Mouse (Mus musculus): ENCODE data around the gene Zfhx3. TPM values are rescaled to one million over a fixed set of nuclear protein-coding genes. Genes with fewer than 3 reads are reported as not detected.

Gene Zfhx3
- polyA plus RNA-seq, 1 experiment from 2014 or later = 19.8 TPM

DNA sequence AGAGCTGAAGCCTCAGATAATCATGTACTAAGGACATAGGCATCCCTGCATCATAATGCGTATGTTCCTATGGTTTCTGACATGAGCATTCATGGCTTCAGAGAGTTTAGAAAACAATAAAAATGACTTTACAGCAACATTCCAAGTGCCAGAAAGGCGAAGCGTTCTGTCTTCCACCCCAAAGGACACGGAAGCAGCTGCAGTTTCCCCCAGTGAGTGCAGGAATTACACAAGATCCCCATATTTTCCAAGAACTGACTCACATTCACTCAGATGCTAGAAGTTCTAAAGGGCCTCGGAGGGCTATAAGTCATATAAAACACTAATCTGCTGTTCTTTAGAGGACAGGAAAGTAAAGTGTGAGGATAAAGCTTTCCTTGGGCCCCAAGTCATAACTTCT is 75.3 kb downstream of the Zfhx3 start:
- Histone ChIP-seq H3K4me2 (no peak overlapping the region), H3K36me3 (ENCODE audit: insufficient read depth) (no peaks in the 10 kb centered on the region), H3K9me3 (ENCODE audit: low read depth, low read length) (no peaks in the 10 kb centered on the region), H3K9ac (no peak overlapping the region), H3K27me3 (ENCODE audit: insufficient read depth, low read length) (no peaks in the 10 kb centered on the region), H3K4me1 (ENCODE audit: insufficient read depth) (no peaks in the 10 kb centered on the region), H3K4me3 (ENCODE audit: low read depth, low read length) (no peak overlapping the region), H3K27ac (ENCODE audit: low read depth) (no peak overlapping the region)
- DNase-seq (no peak), ATAC-seq (ENCODE audit: insufficient read depth) (no peak)
- TF ChIP-seq CTCF (IDR thresholded peaks at IDR 0.05; ENCODE audit: low read depth) = no peak
- WGBS = 79% methylated on average over 5 of the region's 5 CpGs

DNA sequence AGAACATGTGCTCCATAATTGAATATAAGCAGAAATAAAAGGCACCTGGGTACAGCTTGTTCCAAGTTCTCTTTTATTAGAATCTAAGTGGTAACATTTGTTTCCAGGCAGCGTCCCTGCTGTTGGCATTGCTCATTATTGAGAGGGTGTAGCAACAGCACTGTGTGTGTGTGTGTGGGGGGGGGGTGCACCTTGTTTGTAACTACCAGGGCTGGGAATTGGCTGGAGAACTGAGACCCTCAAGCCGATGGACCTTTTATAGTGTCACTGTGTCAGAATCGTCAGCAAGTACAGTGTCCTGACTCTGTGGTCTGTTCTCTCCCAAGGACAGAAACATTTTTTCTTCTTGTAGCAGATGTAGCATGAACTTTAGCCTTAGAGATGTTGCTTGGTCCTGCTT is 77.2 kb downstream of the Zfhx3 start:
- H3K27ac ChIP-seq (ENCODE audit: low read depth) = no peak overlapping the region
- H3K4me2 ChIP-seq = no peak overlapping the region
- no peaks in the 10 kb centered on the region for H3K36me3 ChIP-seq (ENCODE audit: insufficient read depth)
- no peak for TF ChIP-seq CTCF (IDR thresholded peaks at IDR 0.05; ENCODE audit: low read depth)
- no peak overlapping the region for H3K4me3 ChIP-seq (ENCODE audit: low read depth, low read length)
- WGBS = 72% methylated on average over 3 of the region's 3 CpGs
- no peak overlapping the region for H3K9ac ChIP-seq
- no peak for DNase-seq
- no peaks in the 10 kb centered on the region for H3K27me3 ChIP-seq (ENCODE audit: insufficient read depth, low read length)
- H3K9me3 ChIP-seq (ENCODE audit: low read depth, low read length) = no peaks in the 10 kb centered on the region
- H3K4me1 ChIP-seq (ENCODE audit: insufficient read depth) = no peaks in the 10 kb centered on the region
- ATAC-seq (ENCODE audit: insufficient read depth) = no peak

DNA sequence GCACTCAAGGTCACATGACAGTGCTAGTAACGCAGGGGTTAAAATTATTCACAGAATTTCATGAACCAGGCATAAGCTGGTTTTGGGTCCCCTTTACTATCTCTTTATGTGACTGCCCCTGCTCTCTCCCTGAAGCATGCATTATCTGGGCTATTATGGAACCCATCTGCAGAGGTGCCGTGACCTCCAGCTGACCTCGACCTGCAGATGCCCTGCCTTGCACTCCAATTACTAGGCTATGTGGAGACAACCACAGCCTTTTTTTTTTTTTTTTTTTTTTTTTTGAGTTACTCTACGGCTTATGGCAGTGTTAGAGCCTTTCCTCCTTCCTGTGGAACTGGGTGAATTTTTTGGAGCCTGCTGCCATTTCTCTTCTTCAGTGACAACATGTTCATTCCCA is 80.0 kb downstream of the Zfhx3 start:
- Histone ChIP-seq H3K4me3 (ENCODE audit: low read depth, low read length) (no peak overlapping the region), H3K4me1 (ENCODE audit: insufficient read depth) (peaks cover 6% of the 10 kb centered on the region; the same call in 1 of the 2 replicates), H3K9ac (no peak overlapping the region), H3K4me2 (no peak overlapping the region), H3K9me3 (ENCODE audit: low read depth, low read length) (no peaks in the 10 kb centered on the region), H3K27ac (ENCODE audit: low read depth) (no peak overlapping the region), H3K36me3 (ENCODE audit: insufficient read depth) (no peaks in the 10 kb centered on the region), H3K27me3 (ENCODE audit: insufficient read depth, low read length) (no peaks in the 10 kb centered on the region)
- WGBS = 54% methylated on average over 4 of the region's 4 CpGs
- no peak for TF ChIP-seq CTCF (IDR thresholded peaks at IDR 0.05; ENCODE audit: low read depth)
- no peak for DNase-seq
- no peak for ATAC-seq (ENCODE audit: insufficient read depth)

DNA sequence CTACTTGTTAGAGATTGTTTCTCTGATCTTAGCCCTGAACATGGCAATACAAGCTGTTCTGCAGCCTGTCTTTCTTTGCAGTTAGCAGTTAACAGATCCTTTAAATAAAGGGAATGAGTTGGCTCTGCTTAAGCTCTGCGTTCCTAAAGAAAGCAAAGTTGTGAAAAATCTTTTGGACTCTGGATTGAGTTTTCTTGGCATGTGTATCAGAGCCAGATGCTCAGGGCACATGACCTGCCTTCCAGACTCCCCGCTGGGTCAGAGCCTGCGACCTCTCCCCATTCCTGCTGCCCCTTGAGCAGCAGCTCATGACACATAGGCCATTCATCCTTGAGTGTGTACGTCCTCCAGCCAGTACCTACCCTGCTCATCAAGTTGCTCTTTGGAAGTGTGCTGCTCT is 81.9 kb downstream of the Zfhx3 start:
- Histone ChIP-seq H3K9ac (no peak overlapping the region), H3K4me3 (ENCODE audit: low read depth, low read length) (no peak overlapping the region), H3K4me1 (ENCODE audit: insufficient read depth) (peaks cover 6% of the 10 kb centered on the region; the same call in 1 of the 2 replicates), H3K9me3 (ENCODE audit: low read depth, low read length) (no peaks in the 10 kb centered on the region), H3K4me2 (no peak overlapping the region), H3K27ac (ENCODE audit: low read depth) (peak overlapping the region; percentile 26; the same call in 1 of the 2 replicates), H3K27me3 (ENCODE audit: insufficient read depth, low read length) (no peaks in the 10 kb centered on the region), H3K36me3 (ENCODE audit: insufficient read depth) (no peaks in the 10 kb centered on the region)
- ATAC-seq (ENCODE audit: insufficient read depth) = peak; percentile 24; the same call in 1 of the 2 replicates
- no peak for TF ChIP-seq CTCF (IDR thresholded peaks at IDR 0.05; ENCODE audit: low read depth)
- WGBS = 40% methylated on average over 4 of the region's 4 CpGs
- DNase-seq = peak; percentile 70

DNA sequence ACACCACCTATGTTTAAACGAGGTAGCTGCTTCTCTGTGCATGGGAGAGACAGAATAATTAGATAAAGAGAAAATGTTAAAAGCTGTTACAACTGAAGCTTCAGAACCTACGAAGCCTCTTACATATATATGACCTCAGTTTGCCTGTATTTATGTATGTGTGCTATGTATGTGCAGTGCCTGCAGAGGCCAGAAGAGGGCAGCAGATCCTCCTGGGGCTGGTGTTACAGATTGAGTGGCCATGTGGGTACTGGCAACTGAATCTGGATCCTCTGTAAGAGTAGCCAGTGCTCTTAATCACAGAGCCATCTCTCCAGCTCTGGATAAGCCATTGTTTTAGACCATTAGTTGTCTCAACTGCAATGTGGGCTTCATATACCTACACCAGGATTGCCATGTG is 82.8 kb downstream of the Zfhx3 start:
- 82% methylated on average over 2 of the region's 2 CpGs for WGBS
- Histone ChIP-seq H3K9me3 (ENCODE audit: low read depth, low read length) (no peaks in the 10 kb centered on the region), H3K36me3 (ENCODE audit: insufficient read depth) (no peaks in the 10 kb centered on the region), H3K4me3 (ENCODE audit: low read depth, low read length) (no peak overlapping the region), H3K9ac (no peak overlapping the region), H3K4me2 (no peak overlapping the region), H3K27me3 (ENCODE audit: insufficient read depth, low read length) (no peaks in the 10 kb centered on the region), H3K4me1 (ENCODE audit: insufficient read depth) (peaks cover 6% of the 10 kb centered on the region; the same call in 1 of the 2 replicates), H3K27ac (ENCODE audit: low read depth) (no peak overlapping the region)
- ATAC-seq (ENCODE audit: insufficient read depth) (no peak), DNase-seq (no peak)
- peak; percentile 50; the same call in 1 of the 2 replicates for TF ChIP-seq CTCF (IDR thresholded peaks at IDR 0.05; ENCODE audit: low read depth)

DNA sequence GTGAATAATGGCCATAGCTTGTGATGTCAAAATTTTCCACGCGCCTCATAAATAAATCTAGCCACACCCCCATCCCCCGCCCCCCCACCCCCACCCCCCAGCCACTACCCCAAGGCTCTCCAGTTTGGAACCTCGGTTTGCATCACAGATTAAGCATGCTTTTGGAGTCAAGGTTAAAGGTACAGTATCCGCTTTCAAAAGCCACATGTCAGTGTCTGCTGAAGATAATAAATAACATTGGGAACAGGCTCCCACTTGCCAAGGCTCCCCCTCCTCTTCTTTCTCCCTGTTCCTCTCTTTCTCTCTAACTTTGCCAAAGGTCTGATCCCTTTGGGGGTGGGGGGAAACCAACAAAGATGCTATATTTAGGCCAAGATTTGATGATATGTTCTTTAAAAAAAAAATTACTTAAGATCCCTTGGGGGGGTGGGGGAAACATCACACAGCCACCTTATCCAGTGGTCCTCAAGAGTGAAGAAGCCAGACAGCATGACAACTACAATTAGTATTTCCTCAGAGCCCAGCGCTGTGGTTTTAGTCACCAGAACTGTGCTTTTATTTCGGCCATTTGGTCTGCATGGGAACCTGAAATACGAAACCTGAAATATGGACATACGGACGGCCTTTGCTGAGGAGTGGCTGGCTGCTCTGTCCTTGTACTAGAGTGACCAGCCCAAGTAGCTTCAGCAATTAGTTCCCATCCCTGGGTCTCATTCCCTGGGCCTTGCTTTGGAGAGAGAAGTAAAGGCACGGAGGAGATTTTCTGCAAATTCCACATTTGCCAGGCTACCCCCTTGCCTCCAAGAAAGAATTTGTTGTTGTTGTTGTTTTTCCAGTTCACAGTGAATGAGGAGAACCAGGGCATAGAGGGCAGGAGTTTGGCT is 84.4 kb downstream of the Zfhx3 start:
- Histone ChIP-seq H3K9me3 (ENCODE audit: low read depth, low read length) (no peaks in the 10 kb centered on the region), H3K4me3 (ENCODE audit: low read depth, low read length) (peak overlapping the region; percentile 20; the same call in 1 of the 2 replicates), H3K4me1 (ENCODE audit: insufficient read depth) (peaks cover 6% of the 10 kb centered on the region; the same call in 1 of the 2 replicates), H3K9ac (no peak overlapping the region; the same call in 1 of the 2 replicates), H3K27me3 (ENCODE audit: insufficient read depth, low read length) (no peaks in the 10 kb centered on the region), H3K27ac (ENCODE audit: low read depth) (no peak overlapping the region), H3K36me3 (ENCODE audit: insufficient read depth) (no peaks in the 10 kb centered on the region), H3K4me2 (peak overlapping the region; percentile 57)
- peak; percentile 24 for DNase-seq
- TF ChIP-seq CTCF (IDR thresholded peaks at IDR 0.05; ENCODE audit: low read depth) = no peak
- WGBS = 37% methylated on average over 11 of the region's 11 CpGs
- no peak; the same call in 1 of the 2 replicates for ATAC-seq (ENCODE audit: insufficient read depth)

DNA sequence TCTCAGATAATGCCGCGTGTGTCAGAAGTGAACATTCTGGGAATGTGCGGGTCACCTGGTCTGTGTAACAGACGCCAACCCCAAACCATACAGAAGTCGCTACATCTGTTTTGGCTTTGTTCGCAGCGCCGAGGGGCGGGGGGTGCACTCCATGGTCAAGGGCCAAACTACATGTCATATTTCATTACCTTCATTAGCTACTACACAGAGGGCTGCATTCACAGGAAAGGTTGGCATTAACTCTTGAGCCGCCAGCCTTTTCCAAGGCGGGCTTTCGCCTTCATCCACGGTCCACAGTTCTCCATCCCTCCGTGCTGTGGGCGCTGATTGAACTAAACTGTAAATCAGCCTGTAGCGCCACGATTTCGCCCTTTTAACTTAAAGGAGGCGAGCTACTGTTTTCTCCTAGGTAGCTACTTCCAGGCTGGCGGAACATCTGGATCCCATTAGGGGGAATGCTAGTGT is 85.1 kb downstream of the Zfhx3 start:
- Histone ChIP-seq H3K9me3 (ENCODE audit: low read depth, low read length) (no peaks in the 10 kb centered on the region), H3K4me2 (peak overlapping the region; percentile 57), H3K4me3 (ENCODE audit: low read depth, low read length) (peak overlapping the region; percentile 20), H3K27ac (ENCODE audit: low read depth) (no peak overlapping the region), H3K4me1 (ENCODE audit: insufficient read depth) (peaks cover 6% of the 10 kb centered on the region; the same call in 1 of the 2 replicates), H3K9ac (no peak overlapping the region; the same call in 1 of the 2 replicates), H3K36me3 (ENCODE audit: insufficient read depth) (no peaks in the 10 kb centered on the region), H3K27me3 (ENCODE audit: insufficient read depth, low read length) (no peaks in the 10 kb centered on the region)
- peak; percentile 41 for DNase-seq
- ATAC-seq (ENCODE audit: insufficient read depth) = no peak
- WGBS = 20% methylated on average over 20 of the region's 20 CpGs
- TF ChIP-seq CTCF (IDR thresholded peaks at IDR 0.05; ENCODE audit: low read depth) = no peak

All from lung, embryonic 14.5 days (tissue).